Comparison of ENCODE assay signal across 21 mouse cellular contexts in genomic region chr5:35000323-35000722, GRCm38 (mm10). TPM values are rescaled to one million over a fixed set of nuclear protein-coding genes. Genes with fewer than 3 reads are reported as not detected.
DNase-seq lines count a peak whose midpoint lies in the region; ATAC-seq and TF ChIP-seq lines count a peak whose summit lies in the region.
"Had no signal": no experiment of that assay in that cellular context is flagged by ENCODE, and none has a peak within 500 bp of the region (broad histone marks: within the 10 kb centered on the region; RNA-seq: fewer than 3 reads in every experiment).

No protein-coding gene starts in this region.

- H3K4me2 ChIP-seq in CH12.LX (ENCODE audit: insufficient read depth, low read depth, poor library complexity, severe bottlenecking): peak overlapping the region; percentile 41
- H3K4me2 ChIP-seq in embryonic facial prominence, embryonic 14.5 days (ENCODE audit: low read depth, low read length): no peak overlapping the region; the same call in 1 of the 2 replicates
- H3K4me2 ChIP-seq in stomach, embryonic 14.5 days (replicated peaks; ENCODE audit: low read depth, low read length): no peak overlapping the region
- H3K4me2 ChIP-seq: forebrain, embryonic 12.5 days; heart, embryonic 13.5 days; hindbrain, embryonic 14.5 days; intestine, embryonic 15.5 days had no signal

- in situ Hi-C loops in CH12.LX (cut with MboI; ENCODE audit: low pct_ligation_motif_present, low pct_unique_long_range_greater_than_20kb, low sequenced_read_pairs): no loop called here

- H3K36me3 ChIP-seq in CH12.LX (replicated peaks in 1 of 2; ENCODE audit: control insufficient read depth in 1 of 2, insufficient read depth in 1 of 2, low read length in 1 of 2): peaks cover 0 to 3% of the 10 kb centered on the region in 2 experiments
- H3K36me3 ChIP-seq in embryonic facial prominence, embryonic 14.5 days (ENCODE audit: control insufficient read depth, insufficient read depth, low read length): no peaks in the 10 kb centered on the region; the same call in 1 of the 2 replicates
- H3K36me3 ChIP-seq in stomach, embryonic 14.5 days (ENCODE audit: control insufficient read depth, insufficient read depth, low read length): no peaks in the 10 kb centered on the region
- H3K36me3 ChIP-seq: intestine, embryonic 15.5 days had no signal

- no peak for ATAC-seq in embryonic facial prominence, embryonic 14.5 days (ENCODE audit: low read depth)
- no peak for ATAC-seq in stomach, embryonic 14.5 days (ENCODE audit: insufficient number of reproducible peaks, insufficient read depth, low FRiP score, low read depth)
- ATAC-seq: activated CD4-positive, CD25-positive, alpha-beta regulatory T cell, adult 4 months; CD4-positive, CD25-positive, alpha-beta regulatory T cell, adult 4 months; forebrain, embryonic 16.5 days; intestine, embryonic 15.5 days; Patski had no signal

- no peaks in the 10 kb centered on the region for H3K27me3 ChIP-seq in CH12.LX (replicated peaks)
- no peaks in the 10 kb centered on the region for H3K27me3 ChIP-seq in embryonic facial prominence, embryonic 14.5 days (replicated peaks; ENCODE audit: control insufficient read depth, insufficient read depth, low read length)
- H3K27me3 ChIP-seq in stomach, embryonic 14.5 days (ENCODE audit: control insufficient read depth, insufficient read depth, low read length): no peaks in the 10 kb centered on the region
- H3K27me3 ChIP-seq: forebrain, embryonic 12.5 days; heart, embryonic 13.5 days; intestine, embryonic 15.5 days; Patski had no signal

- H3K4me3 ChIP-seq in CH12.LX (replicated peaks in 1 of 3; ENCODE audit: low read depth in 2 of 3, low read length in 2 of 3, poor library complexity in 1 of 3): peak overlapping the region in 1 of 3 experiments; percentile 28
- no peak overlapping the region for H3K4me3 ChIP-seq in embryonic facial prominence, embryonic 14.5 days (ENCODE audit: low read depth, low read length)
- H3K4me3 ChIP-seq in stomach, embryonic 14.5 days (ENCODE audit: low read depth, low read length): no peak overlapping the region
- H3K4me3 ChIP-seq: forebrain, embryonic 12.5 days; heart, embryonic 13.5 days; intestine, embryonic 15.5 days had no signal

- no peak for TF ChIP-seq CTCF in CH12.LX (conservative IDR thresholded peaks at IDR 0.05 in 1 of 2, IDR thresholded peaks at IDR 0.05 in 1 of 2; ENCODE audit: low read depth in 2 of 2, low read length in 2 of 2)

- no peaks in the 10 kb centered on the region for H3K79me2 ChIP-seq in CH12.LX (replicated peaks; ENCODE audit: control insufficient read depth, extremely low read depth, insufficient read depth, poor library complexity, severe bottlenecking)

- peak; percentile 78 for TF ChIP-seq EP300 in CH12.LX (IDR thresholded peaks at IDR 0.05; ENCODE audit: low read length)

- TF ChIP-seq RAD21 in CH12.LX (IDR thresholded peaks at IDR 0.05; ENCODE audit: low read depth, low read length): no peak

- no peak overlapping the region for H3K27ac ChIP-seq in CH12.LX (ENCODE audit: insufficient read depth, low read depth)
- H3K27ac ChIP-seq in embryonic facial prominence, embryonic 14.5 days (replicated peaks; ENCODE audit: low read depth, low read length): peak overlapping the region; percentile 77
- peak overlapping the region; percentile 52; the same call in 1 of the 2 replicates for H3K27ac ChIP-seq in stomach, embryonic 14.5 days (ENCODE audit: low read length)
- H3K27ac ChIP-seq: forebrain, embryonic 12.5 days; heart, embryonic 13.5 days; hindbrain, embryonic 14.5 days; intestine, embryonic 15.5 days had no signal

- H3K9ac ChIP-seq in CH12.LX (ENCODE audit: insufficient read depth, low read depth): no peak overlapping the region
- no peak overlapping the region for H3K9ac ChIP-seq in embryonic facial prominence, embryonic 14.5 days (ENCODE audit: low read depth, low read length)
- H3K9ac ChIP-seq in stomach, embryonic 14.5 days (replicated peaks; ENCODE audit: low read depth, low read length): no peak overlapping the region
- H3K9ac ChIP-seq: forebrain, embryonic 12.5 days; hindbrain, embryonic 14.5 days; intestine, embryonic 15.5 days had no signal

- H3K9me3 ChIP-seq in CH12.LX (replicated peaks; ENCODE audit: low read length): no peaks in the 10 kb centered on the region
- no peaks in the 10 kb centered on the region for H3K9me3 ChIP-seq in embryonic facial prominence, embryonic 14.5 days (ENCODE audit: control insufficient read depth, low read length)
- no peaks in the 10 kb centered on the region for H3K9me3 ChIP-seq in stomach, embryonic 14.5 days (ENCODE audit: control insufficient read depth, low read depth, low read length)
- H3K9me3 ChIP-seq: forebrain, embryonic 12.5 days; heart, embryonic 13.5 days; intestine, embryonic 15.5 days had no signal

- peaks cover 22 to 57% of the 10 kb centered on the region in 2 experiments for H3K4me1 ChIP-seq in CH12.LX (ENCODE audit: control insufficient read depth in 1 of 2, insufficient read depth in 2 of 2)
- H3K4me1 ChIP-seq in embryonic facial prominence, embryonic 14.5 days (ENCODE audit: control insufficient read depth, insufficient read depth, low read length): no peaks in the 10 kb centered on the region
- H3K4me1 ChIP-seq in stomach, embryonic 14.5 days (ENCODE audit: control insufficient read depth, insufficient read depth, low read length): peaks cover 3% of the 10 kb centered on the region; the same call in 1 of the 2 replicates

- DNase-seq in CH12.LX (ENCODE audit: extremely low read depth): peak; percentile 60
- no peak for DNase-seq in embryonic facial prominence, embryonic 14.5 days (ENCODE audit: low spot score)
- DNase-seq in gastrocnemius, postnatal 25 days: no peak
- DNase-seq in kidney, adult 9 months: no peak
- DNase-seq in Muller cell, postnatal 12 days (ENCODE audit: inconsistent ontology term): no peak
- DNase-seq: adrenal gland, postnatal 14 days; cerebellum, adult 11-12 months; cerebellum, adult 9-10 months; cerebellum, postnatal 25 days; gastrocnemius, postnatal 14 days had no signal

- TF ChIP-seq POLR2A in CH12.LX (IDR thresholded peaks at IDR 0.05; ENCODE audit: low read depth, low read length): no peak

- dilution Hi-C loops in CH12.LX (cut with MboI; ENCODE audit: extremely low pct_ligation_motif_present, extremely low pct_unique_long_range_greater_than_20kb, low sequenced_read_pairs): no loop called here

TF ChIP-seq in CH12.LX, 34 proteins besides CTCF, POLR2A, EP300 and RAD21:
- peak; percentile 92 for TF ChIP-seq CHD2 (IDR thresholded peaks at IDR 0.05; ENCODE audit: low read length)
- TF ChIP-seq E2F4 (IDR thresholded peaks at IDR 0.05; ENCODE audit: insufficient replicate concordance, low read depth, low read length): no peak
- peak; percentile 75 for TF ChIP-seq IRF4 (IDR thresholded peaks at IDR 0.05; ENCODE audit: low read depth, low read length)
- peak; percentile 63 for TF ChIP-seq ETS1 (conservative IDR thresholded peaks at IDR 0.05; ENCODE audit: low read depth, low read length)
- peak; percentile 33; the same call in 1 of the 2 replicates for TF ChIP-seq MEF2A (IDR thresholded peaks at IDR 0.05; ENCODE audit: borderline replicate concordance, low read depth, low read length)
- TF ChIP-seq MAFK (IDR thresholded peaks at IDR 0.05; ENCODE audit: insufficient replicate concordance, low read length): peak; percentile 25; the same call in 1 of the 2 replicates
- peak; percentile 57; the same call in 1 of the 2 replicates for TF ChIP-seq TCF12 (IDR thresholded peaks at IDR 0.05; ENCODE audit: low read depth, low read length)
- peak; percentile 58 for TF ChIP-seq MAZ (IDR thresholded peaks at IDR 0.05; ENCODE audit: low read depth, low read length)
- TF ChIP-seq JUND (conservative IDR thresholded peaks at IDR 0.05; ENCODE audit: low read depth, low read length): no peak

RNA-seq across cellular contexts. Expression of gene Hgfac, which starts 41.0 kb away (rescaled TPM):
- total RNA-seq in CH12.LX (2012; rRNA removed) (0.21 TPM in 1 of 2 replicates, not detected in the other), CH12.LX (2014; rRNA removed) (not detected in 2 replicates)
- not detected in 2 replicates for polyA plus RNA-seq in CH12.LX (2012; ENCODE audit: insufficient read length, low read depth)
- 0.17 and 0.49 TPM in 2 replicates for polyA plus RNA-seq in embryonic facial prominence, embryonic 14.5 days (2014; fragmentation: Nextera tagmentation; extraction: Ambion mirVana)
- polyA plus RNA-seq in stomach, embryonic 14.5 days (2014; fragmentation: Nextera tagmentation; extraction: Ambion mirVana): 0.58 and 0.84 TPM in 2 replicates
- total RNA-seq in gastrocnemius, postnatal 25 days (2021): under 1 TPM in 1 of 2 experiments, not detected in 1; 0.46 TPM

RNA-seq across cellular contexts. Expression of gene Rgs12, which starts 51.1 kb away (rescaled TPM):
- total RNA-seq in CH12.LX (2012; rRNA removed) (5.9 and 6.8 TPM in 2 replicates), CH12.LX (2014; rRNA removed) (9.8 and 10.1 TPM in 2 replicates)
- polyA plus RNA-seq in CH12.LX (2012; ENCODE audit: insufficient read length, low read depth): 8.1 and 8.3 TPM in 2 replicates
- polyA plus RNA-seq in embryonic facial prominence, embryonic 14.5 days (2014; fragmentation: Nextera tagmentation; extraction: Ambion mirVana): 30.0 and 30.2 TPM in 2 replicates
- 34.2 and 37.4 TPM in 2 replicates for polyA plus RNA-seq in stomach, embryonic 14.5 days (2014; fragmentation: Nextera tagmentation; extraction: Ambion mirVana)
- 1 to 10 TPM; 3.1 to 3.5 TPM for total RNA-seq in gastrocnemius, postnatal 25 days (2021)

RNA-seq across cellular contexts. Expression of gene Dok7, which starts 56.2 kb away (rescaled TPM):
- total RNA-seq in CH12.LX (2012; rRNA removed): 0.04 TPM in 1 of 2 replicates, not detected in the other
- not detected in 2 replicates for total RNA-seq in CH12.LX (2014; rRNA removed)
- polyA plus RNA-seq in CH12.LX (2012; ENCODE audit: insufficient read length, low read depth): not detected in 2 replicates
- 8.9 and 9.9 TPM in 2 replicates for polyA plus RNA-seq in embryonic facial prominence, embryonic 14.5 days (2014; fragmentation: Nextera tagmentation; extraction: Ambion mirVana)
- polyA plus RNA-seq in stomach, embryonic 14.5 days (2014; fragmentation: Nextera tagmentation; extraction: Ambion mirVana): 0.71 and 0.73 TPM in 2 replicates
- 10 to 100 TPM; 19.9 to 29.3 TPM for total RNA-seq in gastrocnemius, postnatal 25 days (2021)
- total RNA-seq: granulocyte monocyte progenitor cell, adult 5-6 weeks; hematopoietic stem cell, adult 5-6 weeks had no signal
- polyA plus RNA-seq: activated CD4-positive, CD25-positive, alpha-beta regulatory T cell, adult 4 months; CD4-positive, CD25-positive, alpha-beta regulatory T cell, adult 4 months had no signal
